Mouse (Mus musculus): ENCODE results near the gene Mapt. TPM values are rescaled to one million over a fixed set of nuclear protein-coding genes. Genes with fewer than 3 reads are reported as not detected.

The Mapt gene
- total RNA-seq, 2 experiments from 2014 or later = 54.8 to 62.2 TPM

Small RNA genes within 50 kb of the gene (microRNA-seq; reads per million reads assigned to microRNA genes)
- 0 reads per million in 2 experiments for gene Gm47310

Other genes with a start within 250 kb of the Mapt start
- under 1 TPM in 1 of 2 experiments, not detected in 1; 0.12 TPM for gene Crhr1, start 98.5 kb upstream of the Mapt start, total RNA-seq (2021)
- not detected for gene Sppl2c, start 45.1 kb upstream of the Mapt start, total RNA-seq (2021)
- gene Kansl1, start 237.5 kb downstream of the Mapt start, total RNA-seq (2021) = 10 to 100 TPM; 22.7 to 28.9 TPM